Mouse (Mus musculus) 416B (cell line): Measurements from ENCODE around the gene Fam166a.

Source experiments
- DNase-seq: peaks from one replicate; pipeline ENCODE4 v3.0.0; 2011; ENCODE audit warnings: low read depth

Fam166a gene

GRCm38 (mm10) chr2:25223681-25224491, 5.3 kb downstream of the Fam166a start:
- peak; percentile 92 for DNase-seq

DNA sequence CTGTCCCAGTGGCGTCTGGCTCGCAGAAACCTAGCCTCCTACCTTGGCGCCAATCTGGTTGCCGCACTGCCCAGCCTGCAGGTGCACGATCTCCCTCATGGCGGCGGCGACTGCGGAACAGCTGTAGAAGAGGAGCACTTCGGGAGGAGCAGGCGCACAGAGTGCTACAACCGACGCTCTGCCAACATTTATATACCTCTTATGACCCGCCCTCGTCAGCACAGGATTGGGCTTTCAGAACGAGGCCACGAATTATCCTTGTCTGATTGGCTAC, 5.9 kb downstream of the Fam166a start, which contains the start of gene Tubb4b:
Gene Tubb4b (minus strand): TSS at position 211 of the 274 bp plus-strand sequence.
- no peak for DNase-seq

DNA sequence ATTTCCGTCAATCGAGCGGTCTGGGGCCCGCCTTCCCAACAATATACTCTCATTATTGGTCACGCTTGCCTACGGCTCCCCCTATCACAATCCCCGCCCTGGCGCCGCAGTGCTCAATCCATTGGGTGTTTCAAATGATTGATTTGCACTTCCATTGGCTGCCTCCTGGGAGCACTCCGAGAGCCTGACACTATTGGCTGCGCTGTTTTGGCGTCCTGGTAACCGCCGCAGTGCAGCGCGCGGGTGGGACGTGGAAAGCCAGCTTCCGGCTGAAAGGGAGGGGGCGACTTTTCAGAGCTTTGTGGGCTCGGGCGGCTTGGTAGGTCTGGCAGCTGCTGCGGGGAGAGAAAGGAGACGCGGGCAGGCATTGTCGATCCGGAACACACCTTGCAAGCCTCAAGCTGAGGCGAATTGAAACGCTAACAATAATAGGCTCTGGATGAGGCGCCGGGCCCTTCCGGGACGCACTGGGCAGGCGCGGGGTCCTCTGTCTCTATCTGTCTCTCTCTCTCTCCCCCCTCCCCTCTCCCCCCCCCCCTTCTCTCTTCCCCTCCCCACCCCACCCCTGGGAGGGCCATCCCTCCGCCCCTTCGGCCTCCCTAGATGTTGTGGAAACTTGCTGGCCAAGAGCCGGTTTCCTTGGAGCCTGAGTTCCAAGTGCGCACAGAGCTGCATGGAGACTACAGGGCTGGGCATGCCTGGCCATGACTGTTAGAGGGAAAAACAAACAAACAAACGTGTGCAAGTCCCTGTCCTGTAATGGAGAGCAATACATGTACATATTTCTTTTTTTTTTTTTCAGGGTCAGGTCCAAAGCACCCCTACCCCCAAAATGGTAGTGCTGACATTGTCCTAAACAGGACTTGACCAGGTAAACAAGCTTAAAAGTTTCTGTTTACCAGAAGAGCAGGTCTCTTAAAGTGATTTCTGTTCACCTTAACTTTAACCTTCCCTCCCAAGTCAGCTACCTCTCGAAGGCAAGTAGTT, 6.5 kb downstream of the Fam166a start:
- DNase-seq, result peak; percentile 100

- no peak for DNase-seq
Observed at GRCm38 (mm10) chr2:25225811-25226379, 7.3 kb downstream of the Fam166a start.

DNA sequence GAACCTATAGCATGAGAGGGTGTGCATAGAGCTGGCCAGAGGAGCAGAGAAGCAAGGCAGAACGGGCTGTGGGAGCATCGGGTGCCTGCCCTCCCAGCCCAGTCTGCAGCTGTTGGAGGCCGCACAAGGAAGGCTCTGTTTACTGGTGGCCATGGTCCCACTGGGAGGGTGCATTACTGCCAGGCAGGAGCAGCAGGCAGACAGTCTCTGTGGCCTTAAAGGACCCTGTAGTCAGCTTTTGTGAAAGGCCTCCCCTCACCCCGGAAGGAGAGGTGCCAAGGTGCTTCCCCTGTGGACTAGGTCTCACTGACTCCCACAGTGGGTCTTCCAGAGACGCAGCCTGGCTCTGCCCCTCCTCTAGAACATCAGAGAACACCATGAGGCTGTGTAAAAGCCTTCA, 8.3 kb downstream of the Fam166a start:
- DNase-seq, result no peak

- DNase-seq, result no peak
Observed at GRCm38 (mm10) chr2:25227406-25227805, 8.9 kb downstream of the Fam166a start.

GRCm38 (mm10) chr2:25228431-25228889, 9.9 kb downstream of the Fam166a start:
- peak; percentile 95 for DNase-seq

DNA sequence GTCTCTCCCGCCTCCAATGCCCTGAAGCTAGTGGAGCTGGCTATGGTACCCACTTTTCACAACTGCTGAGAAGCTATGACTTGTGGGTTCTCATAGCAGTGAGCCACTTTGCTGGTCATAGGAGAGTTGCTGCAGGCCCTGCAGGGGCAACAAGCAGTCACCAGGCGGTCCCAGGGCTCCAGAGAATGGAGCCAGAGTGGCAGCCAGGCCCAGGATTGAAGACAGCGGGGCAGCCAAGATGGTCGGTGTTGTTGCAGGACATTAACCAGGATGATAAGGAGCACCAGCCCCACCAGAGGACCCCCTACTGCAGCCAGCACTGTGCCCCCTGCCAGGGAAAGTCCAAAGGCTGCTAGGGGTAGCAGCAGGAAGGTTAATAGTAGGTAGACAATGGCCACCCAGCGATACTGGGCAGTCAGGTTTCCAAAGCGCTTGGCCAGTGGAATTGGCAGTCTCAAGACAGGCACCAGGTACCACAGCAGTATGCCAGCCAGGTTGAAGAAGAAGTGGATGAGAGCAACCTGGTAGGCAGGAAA, 10.5 kb downstream of the Fam166a start:
- no peak for DNase-seq

GRCm38 (mm10) chr2:25229582-25229981, 11.0 kb downstream of the Fam166a start:
- DNase-seq, result no peak

DNA sequence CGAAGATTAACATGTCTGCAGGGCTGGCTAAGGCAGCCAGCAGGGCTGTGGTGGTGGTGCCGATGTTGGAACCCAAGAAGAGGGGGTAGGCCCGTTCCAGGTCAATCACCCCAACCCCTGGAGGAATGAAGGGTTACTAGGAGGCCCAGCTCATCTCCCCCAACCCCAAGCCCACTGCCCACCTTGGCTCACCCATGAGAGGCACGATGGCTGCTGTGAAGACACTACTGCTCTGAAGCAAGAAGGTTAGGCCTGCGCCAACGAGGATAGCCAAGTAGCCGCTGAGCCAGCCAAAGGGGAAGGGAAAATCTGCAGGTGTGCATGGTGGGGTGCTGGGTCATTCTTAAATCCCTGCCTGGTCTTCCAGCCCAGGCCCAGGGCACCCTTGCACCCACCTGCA, 12.0 kb downstream of the Fam166a start:
- no peak for DNase-seq

GRCm38 (mm10) chr2:25231038-25231437, 12.5 kb downstream of the Fam166a start:
- no peak for DNase-seq

DNA sequence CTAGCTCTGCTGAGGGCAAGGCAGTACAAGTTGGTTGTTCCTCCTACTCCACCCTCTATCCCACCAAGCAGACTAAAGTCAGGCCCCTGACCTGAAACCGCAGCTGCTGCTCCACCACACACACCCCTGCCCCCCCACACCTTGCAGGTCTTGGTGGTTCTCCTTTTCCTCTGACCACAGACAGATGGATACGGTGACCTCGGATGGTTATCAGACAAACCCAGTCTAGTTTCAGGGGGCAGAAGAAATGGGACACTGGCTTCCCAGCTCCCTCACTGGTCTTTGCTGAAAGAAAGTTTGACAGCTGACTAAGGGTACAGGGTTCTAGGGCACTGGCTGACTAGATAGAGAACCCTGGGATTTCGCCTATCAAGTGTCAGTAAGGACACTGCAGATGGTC, 14.9 kb downstream of the Fam166a start:
- DNase-seq, result peak; percentile 85

- no peak for DNase-seq
Observed at GRCm38 (mm10) chr2:25234050-25234449, 15.5 kb downstream of the Fam166a start, which contains the start of gene Slc34a3. TSS of gene Slc34a3 (minus strand) at chr2:25234364.

- no peak for DNase-seq
Observed at GRCm38 (mm10) chr2:25234551-25235220, 16.1 kb downstream of the Fam166a start.

GRCm38 (mm10) chr2:25236614-25237013, 18.1 kb downstream of the Fam166a start, which contains the start of gene Rnf224:
TSS of gene Rnf224 (minus strand) at chr2:25236787.
- no peak for DNase-seq

DNA sequence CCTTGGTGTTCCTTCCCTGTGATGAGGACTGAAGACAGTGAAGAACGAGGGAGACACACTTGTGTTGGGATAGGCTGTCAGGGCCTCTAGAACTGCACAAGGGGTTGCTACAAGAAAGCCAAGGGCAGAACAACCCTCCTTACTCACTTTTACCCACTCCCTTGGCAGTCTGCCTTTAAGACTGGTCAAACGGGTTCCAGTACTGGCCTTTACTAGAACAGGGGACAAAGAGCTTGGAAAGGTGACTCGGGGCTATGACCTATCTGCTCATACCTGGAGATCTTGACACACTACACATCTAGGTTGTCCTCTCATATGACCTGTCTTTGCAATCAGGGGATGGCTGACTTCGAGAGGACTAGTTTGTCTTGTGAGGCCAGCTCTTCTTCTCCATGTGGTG, 19.0 kb downstream of the Fam166a start:
- no peak for DNase-seq

GRCm38 (mm10) chr2:25238106-25238505, 19.6 kb downstream of the Fam166a start:
- no peak for DNase-seq

- no peak for DNase-seq
Observed at GRCm38 (mm10) chr2:25239766-25240165, 21.2 kb downstream of the Fam166a start.

DNA sequence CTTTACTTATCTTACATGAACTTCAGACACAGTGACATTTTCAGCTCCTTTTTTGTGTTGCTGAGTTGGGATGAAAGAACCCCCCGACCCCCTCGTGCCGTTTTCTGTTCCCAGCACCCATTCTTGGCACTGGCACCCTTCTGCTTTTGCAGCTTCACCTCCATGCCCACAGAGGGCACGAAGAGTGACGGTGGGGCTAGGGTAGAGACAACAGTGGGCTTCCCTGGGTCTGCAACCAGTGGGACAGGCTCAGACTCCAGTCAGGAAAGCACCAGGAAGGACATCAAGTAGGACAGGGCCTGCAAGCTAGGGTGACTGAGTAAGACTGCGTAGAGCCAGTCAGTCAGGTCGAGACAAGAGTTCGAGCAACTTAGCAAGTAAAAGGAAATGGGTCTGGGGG, 21.8 kb downstream of the Fam166a start:
- no peak for DNase-seq

DNA sequence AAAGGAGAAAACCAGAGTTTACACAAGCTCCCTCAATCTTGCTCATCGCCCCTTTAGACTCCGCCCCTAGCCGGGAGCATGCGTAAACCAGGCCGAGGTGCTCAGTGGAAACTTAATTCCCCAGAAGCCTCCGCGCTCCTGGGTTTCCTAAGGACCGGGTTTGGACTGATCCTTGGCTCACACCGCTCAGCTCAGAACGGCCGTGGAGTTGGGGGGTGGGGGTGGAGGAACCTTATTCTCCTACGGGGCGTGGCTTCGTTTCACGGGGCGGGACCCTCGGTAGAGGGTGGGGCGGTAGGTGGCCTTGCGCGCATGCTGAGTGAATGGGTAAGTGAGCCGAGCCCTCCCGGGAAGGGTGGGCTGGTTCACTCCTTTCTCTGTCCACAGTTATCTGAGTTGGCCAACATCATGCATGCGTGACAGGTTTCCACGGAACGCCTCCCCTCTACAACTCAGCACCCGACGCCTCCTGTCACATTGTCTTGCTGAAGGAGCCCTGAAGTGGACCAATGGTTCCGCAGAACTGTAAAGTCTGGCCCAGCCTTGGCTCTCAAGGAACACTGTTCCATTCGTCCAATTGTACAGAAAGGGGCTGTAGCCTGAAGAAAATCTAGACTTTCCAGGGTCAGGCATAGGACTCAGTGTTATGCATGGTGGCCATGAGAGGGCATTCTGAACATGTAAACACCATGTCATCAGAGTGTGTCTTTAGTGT, 22.3 kb downstream of the Fam166a start:
- no peak for DNase-seq

GRCm38 (mm10) chr2:25241438-25241775, 22.9 kb downstream of the Fam166a start:
- no peak for DNase-seq
